Mouse (Mus musculus): ENCODE results near the gene Gpc3. TPM values are rescaled to one million over a fixed set of nuclear protein-coding genes. Genes with fewer than 3 reads are reported as not detected.

Gpc3 gene
- total and polyA plus RNA-seq, 3 experiments, result not detected

GRCm38 (mm10) chrX:52277599-52277998 lies 336.2 kb downstream of the Gpc3 start:
- Histone ChIP-seq H3K79me2 (replicated peaks; ENCODE audit: control insufficient read depth, extremely low read depth, insufficient read depth, poor library complexity, severe bottlenecking) (no peaks in the 10 kb centered on the region), H3K9ac (ENCODE audit: insufficient read depth, low read depth) (no peak overlapping the region), H3K4me2 (ENCODE audit: insufficient read depth, low read depth, poor library complexity, severe bottlenecking) (no peak overlapping the region), H3K4me1 (ENCODE audit: control insufficient read depth in 1 of 2, insufficient read depth in 2 of 2) (no peaks in the 10 kb centered on the region), H3K4me3 (replicated peaks in 1 of 3; ENCODE audit: low read depth in 2 of 3, low read length in 2 of 3, poor library complexity in 1 of 3) (no peak overlapping the region), H3K27ac (ENCODE audit: insufficient read depth, low read depth) (no peak overlapping the region), H3K36me3 (replicated peaks in 1 of 2; ENCODE audit: control insufficient read depth in 1 of 2, insufficient read depth in 1 of 2, low read length in 1 of 2) (no peaks in the 10 kb centered on the region), H3K9me3 (replicated peaks; ENCODE audit: low read length) (no peaks in the 10 kb centered on the region), H3K27me3 (replicated peaks) (no peaks in the 10 kb centered on the region)
- TF ChIP-seq TBP (conservative IDR thresholded peaks at IDR 0.05; ENCODE audit: low read depth, low read length) (no peak), MAX (IDR thresholded peaks at IDR 0.05; ENCODE audit: low read length) (no peak), UBTF (IDR thresholded peaks at IDR 0.05; ENCODE audit: low read depth, low read length) (no peak), POLR2AphosphoS2 (IDR thresholded peaks at IDR 0.05; ENCODE audit: low read depth, low read length) (no peak), TCF12 (IDR thresholded peaks at IDR 0.05; ENCODE audit: low read depth, low read length) (no peak), SIN3A (IDR thresholded peaks at IDR 0.05; ENCODE audit: low read length) (no peak)
- in situ Hi-C loops (cut with MboI; ENCODE audit: low pct_ligation_motif_present, low pct_unique_long_range_greater_than_20kb, low sequenced_read_pairs) (no loop called here), dilution Hi-C loops (cut with MboI; ENCODE audit: extremely low pct_ligation_motif_present, extremely low pct_unique_long_range_greater_than_20kb, low sequenced_read_pairs) (no loop called here)
- no peak for DNase-seq (ENCODE audit: extremely low read depth)

GRCm38 (mm10) chrX:52273016-52273415 lies 340.7 kb downstream of the Gpc3 start:
- no peaks in the 10 kb centered on the region for H3K36me3 ChIP-seq (replicated peaks in 1 of 2; ENCODE audit: control insufficient read depth in 1 of 2, insufficient read depth in 1 of 2, low read length in 1 of 2)
- H3K27me3 ChIP-seq (replicated peaks), result no peaks in the 10 kb centered on the region
- H3K9me3 ChIP-seq (replicated peaks; ENCODE audit: low read length), result no peaks in the 10 kb centered on the region
- no peak overlapping the region for H3K4me2 ChIP-seq (ENCODE audit: insufficient read depth, low read depth, poor library complexity, severe bottlenecking)
- H3K79me2 ChIP-seq (replicated peaks; ENCODE audit: control insufficient read depth, extremely low read depth, insufficient read depth, poor library complexity, severe bottlenecking), result no peaks in the 10 kb centered on the region
- no peak overlapping the region for H3K9ac ChIP-seq (ENCODE audit: insufficient read depth, low read depth)
- H3K27ac ChIP-seq (ENCODE audit: insufficient read depth, low read depth), result no peak overlapping the region
- dilution Hi-C loops (cut with MboI; ENCODE audit: extremely low pct_ligation_motif_present, extremely low pct_unique_long_range_greater_than_20kb, low sequenced_read_pairs), result no loop called here
- DNase-seq (ENCODE audit: extremely low read depth), result no peak
- TF ChIP-seq MAX (IDR thresholded peaks at IDR 0.05; ENCODE audit: low read length) (no peak), POLR2A (IDR thresholded peaks at IDR 0.05; ENCODE audit: low read depth, low read length) (no peak), TBP (conservative IDR thresholded peaks at IDR 0.05; ENCODE audit: low read depth, low read length) (no peak), GABPA (IDR thresholded peaks at IDR 0.05; ENCODE audit: insufficient replicate concordance, low read depth, low read length) (no peak), SMC3 (IDR thresholded peaks at IDR 0.05; ENCODE audit: low read depth, low read length) (no peak), CHD2 (IDR thresholded peaks at IDR 0.05; ENCODE audit: low read length) (no peak), USF1 (IDR thresholded peaks at IDR 0.05; ENCODE audit: low read depth, low read length) (no peak), ZC3H11A (IDR thresholded peaks at IDR 0.05; ENCODE audit: low read depth, low read length) (no peak), CHD1 (IDR thresholded peaks at IDR 0.05; ENCODE audit: low read depth, low read length) (no peak), RAD21 (IDR thresholded peaks at IDR 0.05; ENCODE audit: low read depth, low read length) (no peak)
- in situ Hi-C loops (cut with MboI; ENCODE audit: low pct_ligation_motif_present, low pct_unique_long_range_greater_than_20kb, low sequenced_read_pairs), result no loop called here
- no peak overlapping the region for H3K4me3 ChIP-seq (replicated peaks in 1 of 3; ENCODE audit: low read depth in 2 of 3, low read length in 2 of 3, poor library complexity in 1 of 3)
- no peaks in the 10 kb centered on the region for H3K4me1 ChIP-seq (ENCODE audit: control insufficient read depth in 1 of 2, insufficient read depth in 2 of 2)

- Histone ChIP-seq H3K9me3 (replicated peaks; ENCODE audit: low read length) (no peaks in the 10 kb centered on the region), H3K4me1 (ENCODE audit: control insufficient read depth in 1 of 2, insufficient read depth in 2 of 2) (no peaks in the 10 kb centered on the region), H3K4me3 (replicated peaks in 1 of 3; ENCODE audit: low read depth in 2 of 3, low read length in 2 of 3, poor library complexity in 1 of 3) (no peak overlapping the region), H3K27ac (ENCODE audit: insufficient read depth, low read depth) (no peak overlapping the region), H3K36me3 (replicated peaks in 1 of 2; ENCODE audit: control insufficient read depth in 1 of 2, insufficient read depth in 1 of 2, low read length in 1 of 2) (no peaks in the 10 kb centered on the region), H3K27me3 (replicated peaks) (no peaks in the 10 kb centered on the region), H3K4me2 (ENCODE audit: insufficient read depth, low read depth, poor library complexity, severe bottlenecking) (no peak overlapping the region), H3K9ac (ENCODE audit: insufficient read depth, low read depth) (no peak overlapping the region), H3K79me2 (replicated peaks; ENCODE audit: control insufficient read depth, extremely low read depth, insufficient read depth, poor library complexity, severe bottlenecking) (no peaks in the 10 kb centered on the region)
- TF ChIP-seq EP300 (IDR thresholded peaks at IDR 0.05; ENCODE audit: low read length) (no peak), POLR2A (IDR thresholded peaks at IDR 0.05; ENCODE audit: low read depth, low read length) (no peak), MYC (IDR thresholded peaks at IDR 0.05; ENCODE audit: low read depth, low read length) (no peak), TCF12 (IDR thresholded peaks at IDR 0.05; ENCODE audit: low read depth, low read length) (no peak), MEF2A (IDR thresholded peaks at IDR 0.05; ENCODE audit: borderline replicate concordance, low read depth, low read length) (no peak), CTCF (conservative IDR thresholded peaks at IDR 0.05 in 1 of 2, IDR thresholded peaks at IDR 0.05 in 1 of 2; ENCODE audit: low read depth in 2 of 2, low read length in 2 of 2) (no peak), IRF4 (IDR thresholded peaks at IDR 0.05; ENCODE audit: low read depth, low read length) (no peak), ZKSCAN1 (IDR thresholded peaks at IDR 0.05; ENCODE audit: borderline replicate concordance, low read depth, low read length) (no peak), ZMIZ1 (IDR thresholded peaks at IDR 0.05; ENCODE audit: low read depth, low read length) (no peak), POLR2AphosphoS2 (IDR thresholded peaks at IDR 0.05; ENCODE audit: low read depth, low read length) (no peak), SMC3 (IDR thresholded peaks at IDR 0.05; ENCODE audit: low read depth, low read length) (no peak), ZC3H11A (IDR thresholded peaks at IDR 0.05; ENCODE audit: low read depth, low read length) (no peak), RCOR1 (conservative IDR thresholded peaks at IDR 0.05; ENCODE audit: low read depth, low read length) (no peak), KAT2A (IDR thresholded peaks at IDR 0.05; ENCODE audit: insufficient replicate concordance, low read length) (no peak), BHLHE40 (IDR thresholded peaks at IDR 0.05; ENCODE audit: low read depth, low read length) (no peak), USF1 (IDR thresholded peaks at IDR 0.05; ENCODE audit: low read depth, low read length) (no peak), MAZ (IDR thresholded peaks at IDR 0.05; ENCODE audit: low read depth, low read length) (no peak)
- in situ Hi-C loops (cut with MboI; ENCODE audit: low pct_ligation_motif_present, low pct_unique_long_range_greater_than_20kb, low sequenced_read_pairs), result no loop called here
- dilution Hi-C loops (cut with MboI; ENCODE audit: extremely low pct_ligation_motif_present, extremely low pct_unique_long_range_greater_than_20kb, low sequenced_read_pairs), result no loop called here
- DNase-seq (ENCODE audit: extremely low read depth), result no peak
These were observed 351.8 kb downstream of the Gpc3 start for GRCm38 (mm10) chrX:52261991-52262390.

Measured in CH12.LX (cell line).